Mouse (Mus musculus) lung, adult 18-20 months (tissue): ENCODE results near the gene Nol3.
A peak's percentile ranks its signal among the peaks of the same experiment; 100 is the strongest.

Experiments used
- DNase-seq, 2 experiments: peaks; one replicate each; pipeline ENCODE4 v3.0.0; 2022; ENCODE audit warnings: mixed read lengths in 2 of 2

Nol3 gene

GRCm38 (mm10) chr8:105310118-105310517 is 34.2 kb downstream of the Nol3 start:
- no peak for DNase-seq

GRCm38 (mm10) chr8:105311718-105312117 is 35.8 kb downstream of the Nol3 start:
- no peak for DNase-seq

- no peak for DNase-seq
Measured at GRCm38 (mm10) chr8:105312891-105313481, 37.0 kb downstream of the Nol3 start.

- no peak for DNase-seq
Measured at GRCm38 (mm10) chr8:105313622-105314402, 37.9 kb downstream of the Nol3 start.

GRCm38 (mm10) chr8:105315073-105315769 is 39.3 kb downstream of the Nol3 start:
- peak in 1 of 2 experiments; percentile 44 for DNase-seq

- DNase-seq = peak; percentile 84 to 89
Measured at GRCm38 (mm10) chr8:105317941-105318340, 42.0 kb downstream of the Nol3 start.

- DNase-seq = peak; percentile 59 to 78
Measured at GRCm38 (mm10) chr8:105318662-105319190, 42.8 kb downstream of the Nol3 start.

- no peak for DNase-seq
Measured at GRCm38 (mm10) chr8:105323183-105323582, 47.2 kb downstream of the Nol3 start.

GRCm38 (mm10) chr8:105325641-105326093 is 49.7 kb downstream of the Nol3 start:
- no peak for DNase-seq

- peak; percentile 97 to 98 for DNase-seq
Measured at GRCm38 (mm10) chr8:105326141-105326672, 50.3 kb downstream of the Nol3 start, which contains the start of the genes Lrrc29 and Tmem208. Lrrc29 (minus strand) TSS chr8:105326278. Tmem208 (plus strand) TSS chr8:105326354.

GRCm38 (mm10) chr8:105326968-105327367 is 51.0 kb downstream of the Nol3 start:
- no peak for DNase-seq

- peak in 1 of 2 experiments; percentile 2 for DNase-seq
Measured at GRCm38 (mm10) chr8:105330325-105330724, 54.4 kb downstream of the Nol3 start.

GRCm38 (mm10) chr8:105331469-105331868 is 55.5 kb downstream of the Nol3 start:
- no peak for DNase-seq
